Mouse (Mus musculus): ENCODE data around the gene Cep164. TPM values are rescaled to one million over a fixed set of nuclear protein-coding genes. Genes with fewer than 3 reads are reported as not detected.
"Not testable (repeated sequence)": the region's sequence is repeated elsewhere in the genome, so short reads cannot be mapped to it uniquely, and the experiment has no call there.

Cep164 gene
- total RNA-seq, 2 experiments from 2014 or later = 11.9 to 12.5 TPM

- DNase-seq (ENCODE audit: low spot score in 2 of 2) = no peak
Observed at GRCm38 (mm10) chr9:45788405-45788804, 40.1 kb downstream of the Cep164 start.

- DNase-seq (ENCODE audit: low spot score in 2 of 2) = no peak
Observed at GRCm38 (mm10) chr9:45787547-45787946, 40.9 kb downstream of the Cep164 start.

GRCm38 (mm10) chr9:45787071-45787470 lies 41.4 kb downstream of the Cep164 start:
- no peak for DNase-seq (ENCODE audit: low spot score in 2 of 2)

- DNase-seq (ENCODE audit: low spot score in 2 of 2) = no peak
Observed at GRCm38 (mm10) chr9:45783249-45784069, 45.0 kb downstream of the Cep164 start.

GRCm38 (mm10) chr9:45779201-45779600 lies 49.3 kb downstream of the Cep164 start:
- no peak for DNase-seq (ENCODE audit: low spot score in 2 of 2)

- not testable (repeated sequence) for DNase-seq (ENCODE audit: low spot score in 2 of 2)
Observed at GRCm38 (mm10) chr9:45776176-45776575, 52.3 kb downstream of the Cep164 start.

GRCm38 (mm10) chr9:45774088-45774487 lies 54.4 kb downstream of the Cep164 start:
- no peak for DNase-seq (ENCODE audit: low spot score in 2 of 2)

GRCm38 (mm10) chr9:45769596-45769995 lies 58.9 kb downstream of the Cep164 start:
- no peak for DNase-seq (ENCODE audit: low spot score in 2 of 2)

- no peak for DNase-seq (ENCODE audit: low spot score in 2 of 2)
Observed at GRCm38 (mm10) chr9:45768421-45768820, 60.1 kb downstream of the Cep164 start.

- DNase-seq (ENCODE audit: low spot score in 2 of 2) = no peak
Observed at GRCm38 (mm10) chr9:45767155-45767554, 61.3 kb downstream of the Cep164 start.

GRCm38 (mm10) chr9:45766195-45766594 lies 62.3 kb downstream of the Cep164 start:
- no peak for DNase-seq (ENCODE audit: low spot score in 2 of 2)

- DNase-seq (ENCODE audit: low spot score in 2 of 2) = peak in 1 of 2 experiments; percentile 61
Observed at GRCm38 (mm10) chr9:45754452-45755091, 73.9 kb downstream of the Cep164 start.

- no peak for DNase-seq (ENCODE audit: low spot score in 2 of 2)
Observed at GRCm38 (mm10) chr9:45749917-45750316, 78.6 kb downstream of the Cep164 start.

- DNase-seq (ENCODE audit: low spot score in 2 of 2) = no peak
Observed at GRCm38 (mm10) chr9:45745451-45745850, 83.0 kb downstream of the Cep164 start.

GRCm38 (mm10) chr9:45740584-45740980 lies 87.9 kb downstream of the Cep164 start:
- peak in 1 of 2 experiments; percentile 25 for DNase-seq (ENCODE audit: low spot score in 2 of 2)

GRCm38 (mm10) chr9:45739702-45740583 lies 88.5 kb downstream of the Cep164 start:
- DNase-seq (ENCODE audit: low spot score in 2 of 2) = peak; percentile 56 to 84

- DNase-seq (ENCODE audit: low spot score in 2 of 2) = no peak
Observed at GRCm38 (mm10) chr9:45739001-45739701, 89.3 kb downstream of the Cep164 start.

GRCm38 (mm10) chr9:45733246-45733645 lies 95.2 kb downstream of the Cep164 start:
- peak in 1 of 2 experiments; percentile 5 for DNase-seq (ENCODE audit: low spot score in 2 of 2)

- peak in 1 of 2 experiments; percentile 5 for DNase-seq (ENCODE audit: low spot score in 2 of 2)
Observed at GRCm38 (mm10) chr9:45731851-45732250, 96.6 kb downstream of the Cep164 start.

GRCm38 (mm10) chr9:45719997-45720396 lies 108.5 kb downstream of the Cep164 start:
- no peak for DNase-seq (ENCODE audit: low spot score in 2 of 2)

All from gastrocnemius, postnatal 4 days (tissue).